Mouse (Mus musculus): ENCODE data around the gene Mllt3. TPM values are rescaled to one million over a fixed set of nuclear protein-coding genes. Genes with fewer than 3 reads are reported as not detected.

Mllt3 gene
- total and polyA plus RNA-seq, 2 experiments from 2014 or later: 5.1 to 13.5 TPM

- WGBS: 91% methylated on average over 5 of the region's 5 CpGs
- DNase-seq (ENCODE audit: low spot score): no peak
- no peak for ATAC-seq (ENCODE audit: insufficient read depth, low read depth)
- H3K27ac ChIP-seq (ENCODE audit: low read depth): no peak overlapping the region
- no peak overlapping the region for H3K4me2 ChIP-seq (ENCODE audit: low read depth, low read length)
- no peak for TF ChIP-seq CTCF (IDR thresholded peaks at IDR 0.05; ENCODE audit: low read depth)
- TF ChIP-seq EP300 (IDR thresholded peaks at IDR 0.05; ENCODE audit: low read depth): no peak
- no peak overlapping the region for H3K9ac ChIP-seq (replicated peaks; ENCODE audit: low read depth, low read length)
- no peaks in the 10 kb centered on the region for H3K27me3 ChIP-seq (ENCODE audit: control insufficient read depth, insufficient read depth, low read length)
- H3K4me1 ChIP-seq (ENCODE audit: control insufficient read depth, insufficient read depth): peaks cover 5% of the 10 kb centered on the region
- H3K36me3 ChIP-seq (replicated peaks; ENCODE audit: control insufficient read depth, insufficient read depth, low read length): no peaks in the 10 kb centered on the region
- H3K9me3 ChIP-seq (replicated peaks; ENCODE audit: control insufficient read depth, low read length): no peaks in the 10 kb centered on the region
- H3K4me3 ChIP-seq (ENCODE audit: low read depth, low read length): no peak overlapping the region
These were observed 42.2 kb downstream of the Mllt3 start for GRCm38 (mm10) chr4:87990940-87991339.

DNA sequence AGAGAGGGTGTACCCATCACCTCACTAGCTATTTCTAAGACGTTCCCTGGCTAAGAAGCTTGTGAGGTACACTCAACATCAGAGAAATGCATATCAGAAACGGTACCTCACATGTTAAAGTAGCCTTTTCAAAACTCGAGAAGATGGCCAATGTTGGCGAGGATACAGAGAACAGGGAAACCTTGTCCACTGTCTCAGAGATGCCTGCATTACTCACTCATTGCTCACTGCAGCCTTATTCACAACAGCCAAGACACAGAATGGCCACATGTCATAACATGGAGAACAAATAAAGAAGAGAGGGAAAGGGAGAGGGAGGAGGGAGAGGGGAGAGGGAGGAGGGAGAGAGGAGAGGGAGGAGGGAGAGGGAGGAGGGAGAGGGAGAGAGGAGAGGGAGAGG is 47.9 kb downstream of the Mllt3 start:
- no peaks in the 10 kb centered on the region for H3K9me3 ChIP-seq (replicated peaks; ENCODE audit: control insufficient read depth, low read length)
- H3K27ac ChIP-seq (ENCODE audit: low read depth): no peak overlapping the region
- DNase-seq (ENCODE audit: low spot score) (no peak), ATAC-seq (ENCODE audit: insufficient read depth, low read depth) (no peak)
- TF ChIP-seq EP300 (IDR thresholded peaks at IDR 0.05; ENCODE audit: low read depth) (no peak), CTCF (IDR thresholded peaks at IDR 0.05; ENCODE audit: low read depth) (no peak)
- no peaks in the 10 kb centered on the region for H3K27me3 ChIP-seq (ENCODE audit: control insufficient read depth, insufficient read depth, low read length)
- H3K36me3 ChIP-seq (replicated peaks; ENCODE audit: control insufficient read depth, insufficient read depth, low read length): no peaks in the 10 kb centered on the region
- 57% methylated on average over 4 of the region's 4 CpGs for WGBS
- no peak overlapping the region for H3K9ac ChIP-seq (replicated peaks; ENCODE audit: low read depth, low read length)
- peaks cover 22% of the 10 kb centered on the region for H3K4me1 ChIP-seq (ENCODE audit: control insufficient read depth, insufficient read depth)
- H3K4me2 ChIP-seq (ENCODE audit: low read depth, low read length): no peak overlapping the region
- no peak overlapping the region for H3K4me3 ChIP-seq (ENCODE audit: low read depth, low read length)

GRCm38 (mm10) chr4:87984589-87984988 is 48.6 kb downstream of the Mllt3 start:
- TF ChIP-seq CTCF (IDR thresholded peaks at IDR 0.05; ENCODE audit: low read depth) (no peak), EP300 (IDR thresholded peaks at IDR 0.05; ENCODE audit: low read depth) (no peak)
- DNase-seq (ENCODE audit: low spot score) (peak; percentile 26), ATAC-seq (ENCODE audit: insufficient read depth, low read depth) (peak; percentile 33; the same call in 1 of the 2 replicates)
- no peak overlapping the region for H3K4me2 ChIP-seq (ENCODE audit: low read depth, low read length)
- 0 out of 2 replicates have a peak overlapping the region, but pooled peaks have one; percentile 2 for H3K27ac ChIP-seq (ENCODE audit: low read depth)
- H3K9me3 ChIP-seq (replicated peaks; ENCODE audit: control insufficient read depth, low read length): no peaks in the 10 kb centered on the region
- WGBS: 35% methylated on average over 3 of the region's 3 CpGs
- H3K4me1 ChIP-seq (ENCODE audit: control insufficient read depth, insufficient read depth): peaks cover 22% of the 10 kb centered on the region
- no peak overlapping the region for H3K9ac ChIP-seq (replicated peaks; ENCODE audit: low read depth, low read length)
- no peaks in the 10 kb centered on the region for H3K27me3 ChIP-seq (ENCODE audit: control insufficient read depth, insufficient read depth, low read length)
- H3K36me3 ChIP-seq (replicated peaks; ENCODE audit: control insufficient read depth, insufficient read depth, low read length): no peaks in the 10 kb centered on the region
- no peak overlapping the region for H3K4me3 ChIP-seq (ENCODE audit: low read depth, low read length)

GRCm38 (mm10) chr4:87984091-87984490 is 49.1 kb downstream of the Mllt3 start:
- Histone ChIP-seq H3K4me2 (ENCODE audit: low read depth, low read length) (peak overlapping the region; percentile 28; the same call in 1 of the 2 replicates), H3K36me3 (replicated peaks; ENCODE audit: control insufficient read depth, insufficient read depth, low read length) (no peaks in the 10 kb centered on the region), H3K27ac (ENCODE audit: low read depth) (0 out of 2 replicates have a peak overlapping the region, but pooled peaks have one; percentile 11), H3K4me3 (ENCODE audit: low read depth, low read length) (no peak overlapping the region), H3K9ac (replicated peaks; ENCODE audit: low read depth, low read length) (no peak overlapping the region), H3K27me3 (ENCODE audit: control insufficient read depth, insufficient read depth, low read length) (no peaks in the 10 kb centered on the region), H3K9me3 (replicated peaks; ENCODE audit: control insufficient read depth, low read length) (no peaks in the 10 kb centered on the region), H3K4me1 (ENCODE audit: control insufficient read depth, insufficient read depth) (peaks cover 26% of the 10 kb centered on the region)
- TF ChIP-seq CTCF (IDR thresholded peaks at IDR 0.05; ENCODE audit: low read depth): no peak
- TF ChIP-seq EP300 (IDR thresholded peaks at IDR 0.05; ENCODE audit: low read depth): no peak
- 73% methylated on average over 5 of the region's 5 CpGs for WGBS
- DNase-seq (ENCODE audit: low spot score) (no peak), ATAC-seq (ENCODE audit: insufficient read depth, low read depth) (no peak)

DNA sequence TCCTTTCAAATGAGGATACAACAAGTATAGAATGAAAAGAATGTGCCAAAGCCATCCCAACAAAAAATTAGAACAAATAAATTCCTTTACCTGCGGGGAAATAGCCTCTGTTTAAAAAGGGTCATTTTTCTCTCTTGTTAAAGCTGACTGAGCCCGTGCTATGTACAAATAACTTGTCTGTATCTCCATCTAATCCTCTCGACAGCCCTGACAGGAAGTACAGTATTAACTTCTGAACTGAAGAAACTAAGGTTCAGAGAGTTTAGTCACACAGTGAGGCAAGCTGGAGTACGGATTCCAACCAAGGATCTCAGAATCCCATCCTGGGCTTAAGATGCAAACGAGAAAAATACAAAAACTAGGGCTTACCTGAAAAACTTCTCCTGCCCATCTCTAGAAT is 50.6 kb downstream of the Mllt3 start:
- Histone ChIP-seq H3K4me2 (ENCODE audit: low read depth, low read length) (no peak overlapping the region), H3K9ac (replicated peaks; ENCODE audit: low read depth, low read length) (no peak overlapping the region), H3K9me3 (replicated peaks; ENCODE audit: control insufficient read depth, low read length) (no peaks in the 10 kb centered on the region), H3K4me1 (ENCODE audit: control insufficient read depth, insufficient read depth) (peaks cover 22% of the 10 kb centered on the region), H3K36me3 (replicated peaks; ENCODE audit: control insufficient read depth, insufficient read depth, low read length) (no peaks in the 10 kb centered on the region), H3K27me3 (ENCODE audit: control insufficient read depth, insufficient read depth, low read length) (no peaks in the 10 kb centered on the region), H3K4me3 (ENCODE audit: low read depth, low read length) (no peak overlapping the region), H3K27ac (ENCODE audit: low read depth) (no peak overlapping the region)
- ATAC-seq (ENCODE audit: insufficient read depth, low read depth) (no peak), DNase-seq (ENCODE audit: low spot score) (no peak)
- 77% methylated on average over 5 of the region's 5 CpGs for WGBS
- TF ChIP-seq CTCF (IDR thresholded peaks at IDR 0.05; ENCODE audit: low read depth) (no peak), EP300 (IDR thresholded peaks at IDR 0.05; ENCODE audit: low read depth) (no peak)

DNA sequence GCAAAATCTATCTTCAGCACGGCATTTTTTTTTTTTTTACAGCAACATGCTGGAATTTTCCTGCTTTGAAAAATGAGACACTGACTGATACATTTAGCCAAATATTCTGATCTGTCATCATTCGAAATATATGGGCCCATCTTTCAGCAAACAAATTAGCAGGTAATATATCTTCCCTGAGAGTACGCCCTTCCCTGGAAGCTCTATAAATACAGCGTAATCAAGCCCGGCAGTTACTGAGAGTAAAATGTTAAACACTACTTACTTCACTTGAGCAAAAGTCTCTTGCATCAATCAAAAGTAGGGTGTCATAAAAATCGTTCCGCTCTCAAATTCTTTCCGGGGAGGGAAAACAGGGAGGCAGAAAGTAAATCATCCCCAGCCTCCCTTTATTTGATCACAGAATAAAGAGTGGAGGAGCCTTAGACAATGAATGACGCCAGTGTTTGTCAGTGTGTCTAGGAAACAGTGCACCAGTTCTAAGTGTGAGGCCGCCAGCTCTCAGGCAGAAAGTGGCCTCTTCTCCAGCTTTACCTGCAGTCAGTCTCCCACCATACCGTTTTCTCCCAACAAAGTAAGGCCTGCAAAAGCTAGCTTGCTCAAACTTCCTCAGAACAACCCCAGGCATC is 55.2 kb downstream of the Mllt3 start:
- H3K27ac ChIP-seq (ENCODE audit: low read depth): no peak overlapping the region
- no peaks in the 10 kb centered on the region for H3K36me3 ChIP-seq (replicated peaks; ENCODE audit: control insufficient read depth, insufficient read depth, low read length)
- no peaks in the 10 kb centered on the region for H3K9me3 ChIP-seq (replicated peaks; ENCODE audit: control insufficient read depth, low read length)
- peaks cover 5% of the 10 kb centered on the region; the same call in 1 of the 2 replicates for H3K4me1 ChIP-seq (ENCODE audit: control insufficient read depth, insufficient read depth)
- ATAC-seq (ENCODE audit: insufficient read depth, low read depth): no peak
- TF ChIP-seq CTCF (IDR thresholded peaks at IDR 0.05; ENCODE audit: low read depth): no peak
- TF ChIP-seq EP300 (IDR thresholded peaks at IDR 0.05; ENCODE audit: low read depth): no peak
- no peaks in the 10 kb centered on the region for H3K27me3 ChIP-seq (ENCODE audit: control insufficient read depth, insufficient read depth, low read length)
- WGBS: 54% methylated on average over 11 of the region's 11 CpGs
- DNase-seq (ENCODE audit: low spot score): no peak
- H3K9ac ChIP-seq (replicated peaks; ENCODE audit: low read depth, low read length): no peak overlapping the region
- H3K4me2 ChIP-seq (ENCODE audit: low read depth, low read length): no peak overlapping the region
- H3K4me3 ChIP-seq (ENCODE audit: low read depth, low read length): no peak overlapping the region

Data from heart, postnatal 0 days (tissue).